Mouse (Mus musculus): ENCODE measurements at regions not wholly inside any gene's neighbourhood (a gene's known extent, or its start where the extent isn't known, plus 50 kb on each side); places are given as distances from the start of the nearest gene placed in this dataset.

GRCm38 (mm10) chr9:67698796-67699195, 60.4 kb upstream of the C2cd4b start:
- DNase-seq (ENCODE audit: low spot score in 2 of 2): no peak

- peak; percentile 34 to 36 for DNase-seq (ENCODE audit: low spot score in 2 of 2)
Observed at GRCm38 (mm10) chr9:67699846-67700579, 59.2 kb upstream of the C2cd4b start.

GRCm38 (mm10) chr9:67708246-67708960, 50.8 kb upstream of the C2cd4b start:
- no peak for DNase-seq (ENCODE audit: low spot score in 2 of 2)
